Mouse (Mus musculus) heart, embryonic 11.5 days (tissue): Measurements from ENCODE around the gene Trim52. TPM values are rescaled to one million over a fixed set of nuclear protein-coding genes. Genes with fewer than 3 reads are reported as not detected.

Source experiments
- ATAC-seq: fragments of 200-750 bp; cut with Nextera tagmentation; replicated peaks from 2 replicates; pipeline ENCODE4 v1.8.0; 2017; ENCODE audit warnings: moderate library complexity; ENCODE audit not compliant: insufficient number of reproducible peaks, low FRiP score, low TSS enrichment
- H3K27ac ChIP-seq: fragments of 300-500 bp; sonication (generic); 2 replicates; pipeline ENCODE4 v1.5.1; 2014; ENCODE audit warnings: mild to moderate bottlenecking, low read depth, low read length
- H3K27me3 ChIP-seq: fragments of 300-500 bp; sonication (generic); 2 replicates; pipeline ENCODE4 v1.6.1; 2014; ENCODE audit warnings: mild to moderate bottlenecking, low read length, mixed read lengths; ENCODE audit not compliant: control insufficient read depth, insufficient read depth
- H3K36me3 ChIP-seq: fragments of 300-500 bp; sonication (generic); 2 replicates; pipeline ENCODE4 v1.6.1; 2014; ENCODE audit warnings: mild to moderate bottlenecking, low read length, moderate library complexity, mixed read lengths; ENCODE audit not compliant: control insufficient read depth, insufficient read depth
- H3K4me1 ChIP-seq: fragments of 300-500 bp; sonication (generic); 2 replicates; pipeline ENCODE4 v1.6.1; 2014; ENCODE audit warnings: low read length; ENCODE audit not compliant: control insufficient read depth, insufficient read depth
- H3K4me2 ChIP-seq: fragments of 300-500 bp; sonication (generic); 2 replicates; pipeline ENCODE4 v1.6.1; 2014; ENCODE audit warnings: mild to moderate bottlenecking, moderate library complexity
- H3K4me3 ChIP-seq: fragments of 300-500 bp; sonication (generic); 2 replicates; pipeline ENCODE4 v1.5.1; 2014; ENCODE audit warnings: low read depth, low read length
- H3K9ac ChIP-seq: fragments of 300-500 bp; sonication (generic); 2 replicates; pipeline ENCODE4 v1.6.1; 2014; ENCODE audit warnings: mild to moderate bottlenecking, low read depth, low read length, moderate library complexity
- H3K9me3 ChIP-seq: fragments of 300-500 bp; sonication (generic); replicated peaks from 2 replicates; pipeline ENCODE4 v1.6.1; 2016; ENCODE audit warnings: low read length; ENCODE audit not compliant: control insufficient read depth
- WGBS: fragments of 180-500 bp; shearing (Covaris S2); extraction: QIAGEN DNeasy Blood & Tissue Kit; methylation state at CpG from one replicate; pipeline ENCODE4 v1.1.7; 2014; ENCODE audit not compliant: insufficient replicate concordance; 5-methylcytosine and 5-hydroxymethylcytosine counted together
- polyA plus RNA-seq: library from polyadenylated mRNA; unstranded; fragments of >200 nt; fragmentation: Nextera tagmentation; extraction: Ambion mirVana; gene quantifications from 2 replicates; pipeline ENCODE4 v1.2.1, GENCODE M21; 2014

The Trim52 gene
- polyA plus RNA-seq, 1 experiment from 2014 or later: not detected

- no peak overlapping the region for H3K9ac ChIP-seq
- H3K27me3 ChIP-seq: no peaks in the 10 kb centered on the region
- WGBS: 90% methylated on average over 2 of the region's 2 CpGs
- no peaks in the 10 kb centered on the region for H3K9me3 ChIP-seq
- no peaks in the 10 kb centered on the region for H3K4me1 ChIP-seq
- H3K4me2 ChIP-seq: no peak overlapping the region
- ATAC-seq: no peak
- H3K4me3 ChIP-seq: no peak overlapping the region
- H3K36me3 ChIP-seq: no peaks in the 10 kb centered on the region
- H3K27ac ChIP-seq: no peak overlapping the region
Measured at GRCm38 (mm10) chr14:106179728-106180125, 73.7 kb downstream of the Trim52 start.

- no peak for ATAC-seq
- H3K27me3 ChIP-seq: no peaks in the 10 kb centered on the region
- H3K36me3 ChIP-seq: no peaks in the 10 kb centered on the region
- no peak overlapping the region for H3K4me2 ChIP-seq
- no peak overlapping the region for H3K4me3 ChIP-seq
- no peak overlapping the region for H3K9ac ChIP-seq
- no peaks in the 10 kb centered on the region for H3K4me1 ChIP-seq
- no peaks in the 10 kb centered on the region for H3K9me3 ChIP-seq
- H3K27ac ChIP-seq: no peak overlapping the region
Measured at GRCm38 (mm10) chr14:106180616-106181015, 74.6 kb downstream of the Trim52 start.

GRCm38 (mm10) chr14:106183985-106184384 is 78.0 kb downstream of the Trim52 start:
- ATAC-seq: no peak
- Histone ChIP-seq H3K4me1 (no peaks in the 10 kb centered on the region), H3K27me3 (no peaks in the 10 kb centered on the region), H3K27ac (no peak overlapping the region), H3K9ac (no peak overlapping the region), H3K36me3 (no peaks in the 10 kb centered on the region), H3K4me2 (no peak overlapping the region), H3K4me3 (no peak overlapping the region), H3K9me3 (no peaks in the 10 kb centered on the region)
- 73% methylated on average over 3 of the region's 3 CpGs for WGBS

Other genes with a start within 250 kb of the Trim52 start
- 58.3 and 62.9 TPM in 2 replicates for gene Spry2, start 209.4 kb upstream of the Trim52 start, polyA plus RNA-seq